Mouse (Mus musculus): ENCODE results near the gene Slc25a10. TPM values are rescaled to one million over a fixed set of nuclear protein-coding genes. Genes with fewer than 3 reads are reported as not detected.

Slc25a10 gene
- total RNA-seq (2021), result 1 to 10 TPM; 3.2 to 8.7 TPM
- long read RNA-seq, experiment 1, partial matches to known transcripts, result 0 of 7 reads
- long read RNA-seq, experiment 1, other reads (novel, unspliced or antisense), result 4 of 7 reads
- long read RNA-seq, experiment 2, transcript Slc25a10-201 (11 exons, 2,023 nt), result major isoform, 5 of 7 reads
- long read RNA-seq, experiment 2, partial matches to known transcripts, result 1 of 7 reads
- long read RNA-seq, experiment 2, other reads (novel, unspliced or antisense), result 1 of 7 reads

- DNase-seq, result peak; percentile 89
Measured at GRCm38 (mm10) chr11:120491317-120492023, at the start of gene Slc25a10. Gene Slc25a10, plus strand, starts transcription at chr11:120491840.

DNA sequence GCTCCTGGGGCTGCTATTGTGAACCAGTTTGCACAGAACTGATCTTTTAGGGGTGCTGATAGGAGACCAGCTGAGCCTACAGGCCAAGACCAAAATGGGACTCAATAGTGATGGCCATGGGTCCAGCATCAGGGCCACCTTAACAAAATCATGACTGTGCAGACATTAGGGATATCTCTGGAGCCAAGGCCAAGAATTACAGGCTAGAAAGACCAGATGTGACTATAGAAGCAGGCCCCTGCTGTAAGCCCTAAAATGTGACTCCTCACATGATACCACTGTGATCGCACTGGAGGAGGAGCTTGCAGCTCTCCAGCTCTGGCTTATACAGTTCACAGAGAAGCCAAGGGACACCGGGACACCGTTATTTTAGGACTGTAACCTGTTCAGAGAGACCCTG, 49.3 kb upstream of the Slc25a10 start, which contains the start of gene Tspan10:
Tspan10 (plus strand) TSS at position 301 of the 400 bp plus-strand sequence.
- no peak for DNase-seq

DNA sequence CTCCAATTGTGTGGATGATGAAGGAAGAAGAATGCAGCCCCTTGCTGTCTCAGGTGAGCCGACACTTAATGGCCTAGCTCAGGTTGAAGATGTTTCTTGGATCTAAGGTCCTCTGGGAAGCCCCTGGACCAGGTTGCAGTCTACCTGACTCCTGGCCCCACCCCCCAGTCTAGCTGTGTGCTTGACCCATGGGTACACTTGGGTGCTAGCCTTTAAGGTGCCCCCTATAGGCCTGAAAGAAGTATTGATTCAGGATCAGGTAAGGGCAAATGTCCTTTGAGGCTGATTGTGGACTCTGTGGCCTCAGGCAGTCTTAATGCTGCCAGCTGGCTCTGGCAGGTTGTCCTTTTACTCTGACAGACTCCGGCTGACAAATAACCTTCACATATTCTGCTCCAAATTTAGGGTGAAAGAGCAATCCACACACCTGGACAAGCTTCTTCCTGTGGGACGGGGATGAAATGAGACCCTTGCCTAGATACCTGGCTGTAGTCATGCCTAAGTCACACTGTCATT, 48.8 kb upstream of the Slc25a10 start:
- no peak for DNase-seq

GRCm38 (mm10) chr11:120444106-120444505, 47.5 kb upstream of the Slc25a10 start:
- DNase-seq, result no peak

DNA sequence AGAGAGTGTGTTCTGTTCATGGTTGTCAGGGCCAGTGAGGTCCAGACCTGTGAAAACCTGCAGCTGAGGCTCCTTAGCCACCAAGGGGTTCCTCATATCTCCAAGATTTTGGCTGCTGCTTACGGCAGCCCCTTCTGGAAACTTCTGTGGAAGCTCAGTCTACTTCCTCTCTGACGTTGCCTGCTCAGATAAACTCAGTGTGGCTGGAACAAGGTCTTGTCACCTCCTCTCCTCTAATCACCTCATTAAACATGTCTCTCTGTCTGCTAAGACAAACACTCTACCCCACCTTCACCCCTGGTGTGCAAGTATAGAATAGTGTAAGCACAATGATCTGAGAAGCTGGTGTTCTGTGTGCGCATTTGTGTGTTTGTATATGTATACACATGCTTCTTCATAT, 46.2 kb upstream of the Slc25a10 start:
- no peak for DNase-seq

- DNase-seq, result no peak
Measured at GRCm38 (mm10) chr11:120447179-120447578, 44.5 kb upstream of the Slc25a10 start.

DNA sequence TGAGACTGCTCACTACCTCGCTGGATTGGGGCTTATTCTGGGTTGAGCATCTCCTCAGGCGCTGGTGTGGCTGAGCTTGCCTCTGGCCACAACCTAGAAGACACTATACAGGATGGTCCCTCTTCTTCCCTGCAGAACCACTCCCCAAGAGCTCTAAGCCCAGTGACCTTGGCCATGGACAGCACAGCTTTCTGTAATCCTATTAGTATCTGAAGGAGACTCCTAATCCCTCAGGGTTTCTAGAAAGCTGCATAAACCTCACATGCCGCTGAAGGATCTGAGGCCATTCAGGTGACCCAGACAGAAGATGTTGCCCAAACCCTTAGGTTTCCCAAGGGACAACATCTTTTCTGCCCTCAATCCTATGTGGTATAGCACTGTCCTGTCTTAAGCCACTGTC, 39.4 kb upstream of the Slc25a10 start:
- no peak for DNase-seq

GRCm38 (mm10) chr11:120453306-120453705, 38.3 kb upstream of the Slc25a10 start, which contains the start of gene Pde6g:
Gene Pde6g, minus strand, starts transcription at chr11:120453500.
- no peak for DNase-seq

DNA sequence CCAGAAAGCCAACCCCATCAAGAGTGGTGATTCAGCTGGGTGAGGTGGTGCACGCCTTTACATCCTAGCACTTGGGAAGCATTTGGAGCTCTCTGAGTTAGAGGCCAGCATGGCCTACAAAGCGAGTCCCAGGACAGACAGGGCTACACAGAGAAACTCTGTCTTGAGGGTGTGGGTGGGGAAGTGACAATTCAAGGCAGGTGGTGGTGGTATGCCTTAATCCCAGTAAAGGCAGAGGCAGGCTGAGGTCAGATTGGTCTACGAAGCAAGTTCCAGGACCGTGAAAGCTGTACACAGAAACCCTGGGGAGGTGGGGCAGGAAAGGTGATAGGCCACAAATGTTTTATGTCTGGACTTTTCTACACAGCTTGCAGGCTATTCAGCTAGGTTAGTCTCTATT, 36.7 kb upstream of the Slc25a10 start:
- DNase-seq, result no peak

GRCm38 (mm10) chr11:120455413-120455812, 36.2 kb upstream of the Slc25a10 start:
- no peak for DNase-seq

- DNase-seq, result no peak
Measured at GRCm38 (mm10) chr11:120457370-120457769, 34.3 kb upstream of the Slc25a10 start.

DNA sequence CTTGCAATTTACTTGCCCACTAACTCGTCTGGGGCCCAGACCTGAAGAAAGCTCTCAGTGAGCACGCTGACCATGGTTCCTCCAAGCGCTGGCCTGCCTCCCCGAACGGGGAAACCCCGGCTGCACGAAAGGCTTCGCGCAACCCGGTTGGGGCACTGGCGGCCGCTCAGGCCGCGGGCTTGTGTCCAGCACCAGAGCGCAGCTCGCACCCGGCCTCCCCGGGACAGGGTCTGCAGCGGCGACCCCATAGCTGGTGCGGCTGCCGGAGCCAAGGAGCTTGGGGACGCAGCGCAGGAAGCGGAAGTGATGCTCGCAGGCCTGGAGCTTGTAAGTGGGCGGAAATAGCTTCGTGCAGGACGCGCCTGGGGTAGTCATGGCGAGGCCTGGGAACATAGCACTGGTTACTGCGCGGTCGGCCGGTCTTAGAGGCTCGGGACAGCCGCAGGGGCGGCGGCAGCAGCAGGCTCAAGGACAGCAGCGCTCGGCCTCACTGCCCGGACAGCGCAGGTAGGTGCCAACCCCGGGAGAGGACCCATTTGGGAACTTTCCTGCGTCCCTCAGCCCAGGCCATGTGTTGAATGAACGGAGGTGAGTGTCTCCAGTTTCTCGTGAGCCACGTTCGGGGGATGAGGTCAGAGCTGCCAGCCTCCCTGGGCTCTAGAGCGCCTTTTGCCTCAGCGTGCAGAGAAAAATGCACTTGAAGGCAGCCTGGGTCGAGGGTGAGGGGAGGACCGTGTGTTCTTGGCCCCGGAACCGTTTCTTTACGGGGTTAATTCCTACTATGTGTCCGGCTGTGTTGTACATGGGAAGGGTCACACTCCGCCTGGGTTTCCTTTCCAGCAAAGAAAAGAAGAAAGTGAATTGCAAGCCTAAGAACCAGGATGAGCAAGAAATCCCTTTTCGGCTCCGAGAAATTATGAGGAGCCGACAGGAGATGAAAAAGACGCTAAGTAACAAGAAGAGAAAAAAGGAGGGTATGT, 33.6 kb upstream of the Slc25a10 start, which contains the start of the genes Oxld1 and Ccdc137:
Oxld1 (minus strand) TSS at position 297 of the 980 bp plus-strand sequence.
Ccdc137 (plus strand) TSS at position 344 of the 980 bp plus-strand sequence.
- DNase-seq, result peak; percentile 75

DNA sequence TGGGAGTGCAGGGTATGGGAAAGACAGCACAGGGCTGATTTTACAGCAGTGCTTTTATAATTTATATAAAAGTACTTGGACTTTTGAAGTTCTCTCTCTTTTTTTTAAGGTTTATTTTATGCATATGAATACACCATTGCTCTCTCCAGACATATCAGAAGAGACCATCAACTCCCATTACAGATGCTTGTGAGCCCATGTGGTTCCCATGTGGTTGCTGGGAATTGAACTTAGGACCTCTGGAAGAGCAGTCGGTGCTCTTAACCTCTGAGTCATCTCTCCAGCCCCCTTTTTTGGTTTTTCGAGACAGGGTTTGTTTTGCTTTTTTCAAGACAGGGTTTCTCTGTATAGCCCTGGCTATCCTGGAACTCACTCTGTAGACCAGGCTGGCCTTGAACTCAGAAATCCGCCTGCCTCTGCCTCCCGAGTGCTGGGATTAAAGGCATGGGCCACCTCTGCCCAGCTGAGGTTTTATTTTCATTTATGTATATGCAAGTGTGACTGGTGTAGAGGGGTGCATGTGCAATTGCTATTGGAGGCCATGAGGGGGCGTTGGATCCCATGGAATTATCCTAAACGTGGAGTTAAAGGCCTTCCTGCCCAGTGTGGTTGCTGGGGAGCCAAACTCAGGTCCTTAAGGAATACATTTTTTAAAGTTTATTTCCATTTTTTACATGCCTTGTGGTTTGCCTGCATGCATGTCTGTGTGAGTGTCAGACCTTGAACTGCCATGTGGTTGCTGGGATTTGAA, 32.6 kb upstream of the Slc25a10 start:
- DNase-seq, result no peak

- DNase-seq, result no peak
Measured at GRCm38 (mm10) chr11:120463536-120463935, 28.1 kb upstream of the Slc25a10 start.

DNA sequence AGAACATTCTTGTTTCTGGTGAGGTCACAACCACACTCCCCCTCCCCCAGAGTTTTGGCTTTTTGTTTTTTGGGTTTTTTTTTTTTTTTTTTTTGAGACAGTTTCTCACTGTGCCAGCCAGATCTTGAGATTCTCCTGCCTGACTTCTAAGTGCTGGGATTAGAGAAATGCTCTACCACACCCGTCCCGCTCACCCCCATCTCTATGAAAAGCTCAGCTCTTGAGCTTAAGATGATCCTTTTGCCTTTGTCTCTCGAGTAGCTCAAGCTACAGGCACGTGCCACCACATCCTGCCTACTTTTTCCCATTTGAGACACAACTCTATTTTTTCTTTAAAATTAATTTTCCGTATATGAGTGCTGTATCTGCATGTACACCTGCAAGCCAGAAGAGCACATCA, 27.3 kb upstream of the Slc25a10 start:
- no peak for DNase-seq

DNA sequence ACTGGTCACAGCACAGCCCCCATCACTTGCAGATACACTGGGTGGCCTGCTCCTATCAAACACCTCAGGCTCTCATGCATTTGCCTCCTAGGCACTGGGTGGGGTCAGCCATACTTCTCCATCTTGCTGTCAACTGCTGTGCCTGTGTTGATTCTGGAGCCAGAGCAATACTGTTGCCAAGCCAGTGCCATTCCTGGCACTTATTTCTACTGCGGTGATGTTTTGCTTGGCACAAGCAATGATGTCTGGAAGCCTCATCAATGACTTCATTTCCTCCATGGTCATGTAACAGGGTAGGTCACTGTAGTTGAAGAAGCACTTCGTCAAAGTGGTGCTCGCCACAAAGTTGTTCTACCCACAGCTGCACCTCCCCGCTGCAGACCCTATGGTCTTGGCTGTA, 26.1 kb upstream of the Slc25a10 start:
- no peak for DNase-seq

- peak; percentile 92 for DNase-seq
Measured at GRCm38 (mm10) chr11:120467051-120467735, 24.4 kb upstream of the Slc25a10 start, which contains the start of gene Arl16. Gene Arl16, minus strand, starts transcription at chr11:120467607.

- no peak for DNase-seq
Measured at GRCm38 (mm10) chr11:120467736-120468092, 23.9 kb upstream of the Slc25a10 start.

GRCm38 (mm10) chr11:120472052-120472451, 19.6 kb upstream of the Slc25a10 start:
- no peak for DNase-seq

DNA sequence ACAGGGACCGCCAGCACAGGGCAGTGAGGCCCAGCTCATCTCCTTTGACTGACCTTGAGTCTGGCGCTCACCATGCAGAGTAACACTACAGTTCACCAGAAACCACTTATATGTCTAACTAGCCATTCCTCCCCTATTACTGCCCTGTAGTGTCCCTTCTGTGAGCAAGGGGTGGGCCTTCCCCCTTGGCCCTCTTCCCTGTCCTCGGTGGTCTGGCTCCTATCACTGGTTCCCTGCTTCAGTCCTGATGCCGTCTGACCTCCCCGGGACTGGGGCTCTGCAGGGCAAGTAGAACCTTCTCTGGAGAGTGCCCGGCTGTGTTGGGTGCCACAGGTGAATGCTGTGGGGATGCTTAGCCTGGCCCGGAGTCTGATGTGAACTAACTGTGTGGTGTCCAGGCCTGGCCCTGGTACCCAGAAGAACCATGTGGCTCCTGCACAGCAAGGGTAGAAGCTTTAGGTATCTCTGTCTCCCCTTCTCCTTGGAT, 8.1 kb upstream of the Slc25a10 start:
- DNase-seq, result no peak
